Mouse (Mus musculus): ENCODE results near the gene Runx2. TPM values are rescaled to one million over a fixed set of nuclear protein-coding genes. Genes with fewer than 3 reads are reported as not detected.

Gene Runx2
- total RNA-seq, 2 experiments from 2014 or later, result 0.35 to 0.41 TPM

DNA sequence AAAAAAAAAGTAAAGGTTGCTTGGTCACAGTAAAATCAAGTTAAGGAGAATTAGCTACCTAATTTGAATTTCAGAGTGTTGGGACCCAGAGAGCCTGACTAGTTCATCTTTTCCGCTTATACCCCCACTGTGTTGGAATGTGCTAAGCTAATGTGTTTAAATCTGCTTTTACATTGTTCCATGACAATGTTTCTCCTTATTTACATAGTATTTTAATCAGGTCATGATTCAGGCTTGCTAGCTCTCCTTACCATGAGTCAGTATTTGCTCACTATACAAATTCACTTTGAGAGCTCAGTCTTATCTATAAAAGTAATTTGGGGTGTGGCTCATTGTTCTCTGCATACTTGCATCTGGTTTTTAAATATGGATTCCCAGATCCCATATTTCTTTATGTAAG is 47.2 kb downstream of the Runx2 start:
- DNase-seq, result no peak

DNA sequence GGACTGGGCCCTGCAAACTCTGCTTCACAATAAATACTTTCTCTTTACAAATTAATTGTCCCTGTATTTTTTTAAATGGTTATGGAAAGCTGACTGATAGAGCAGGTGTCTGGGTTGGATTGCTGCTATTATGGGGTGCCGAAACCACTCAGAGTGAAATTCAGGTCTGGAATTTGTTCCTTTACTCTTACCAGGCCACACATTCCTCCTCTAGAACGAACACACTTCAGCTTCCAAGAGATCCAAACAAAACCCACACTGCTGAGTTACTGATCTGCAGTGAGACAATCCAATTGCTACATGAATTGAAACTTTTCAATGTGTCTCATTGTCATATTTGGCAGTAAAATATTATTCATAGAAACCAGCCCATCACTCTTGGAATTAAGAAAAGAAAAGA is 47.6 kb downstream of the Runx2 start:
- DNase-seq, result no peak

DNA sequence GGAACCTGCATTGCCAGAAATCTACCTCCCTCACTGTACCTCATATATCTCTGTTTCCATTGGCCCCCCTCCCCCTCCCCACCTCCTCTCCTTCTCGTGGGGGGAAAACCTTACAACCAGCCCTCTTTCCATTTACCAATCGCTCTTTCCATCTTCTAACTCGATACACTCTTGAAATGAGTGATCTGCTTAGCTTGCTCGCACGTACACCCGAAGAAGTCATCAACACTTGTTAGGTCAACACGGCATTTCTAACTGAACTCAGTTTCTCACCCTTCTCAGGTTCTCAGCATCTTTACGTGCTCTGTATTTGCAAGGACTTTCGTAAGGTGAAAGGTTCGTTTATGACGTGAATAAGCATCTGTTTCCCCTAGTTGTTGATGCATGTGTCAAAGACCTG is 48.3 kb downstream of the Runx2 start:
- DNase-seq, result no peak

DNA sequence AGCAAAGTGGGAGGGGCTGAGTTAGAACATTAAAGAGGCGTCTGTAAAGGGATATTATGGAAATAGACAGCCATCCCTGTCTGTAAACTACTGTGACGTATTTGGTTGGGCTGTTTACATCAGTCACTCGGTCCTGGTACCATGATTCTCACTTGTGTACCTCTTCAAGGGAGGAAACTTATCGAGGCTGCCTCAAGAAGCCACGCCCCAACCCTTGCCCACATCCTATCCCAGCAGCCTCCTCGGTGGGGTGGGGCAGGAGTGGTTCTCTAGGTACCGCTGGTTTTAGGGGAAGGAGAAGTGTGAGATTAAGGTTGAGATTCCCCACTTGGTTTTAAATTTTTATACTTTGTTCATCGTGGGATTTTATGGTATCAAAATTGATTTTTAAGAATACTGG is 69.2 kb downstream of the Runx2 start:
- DNase-seq, result no peak

DNA sequence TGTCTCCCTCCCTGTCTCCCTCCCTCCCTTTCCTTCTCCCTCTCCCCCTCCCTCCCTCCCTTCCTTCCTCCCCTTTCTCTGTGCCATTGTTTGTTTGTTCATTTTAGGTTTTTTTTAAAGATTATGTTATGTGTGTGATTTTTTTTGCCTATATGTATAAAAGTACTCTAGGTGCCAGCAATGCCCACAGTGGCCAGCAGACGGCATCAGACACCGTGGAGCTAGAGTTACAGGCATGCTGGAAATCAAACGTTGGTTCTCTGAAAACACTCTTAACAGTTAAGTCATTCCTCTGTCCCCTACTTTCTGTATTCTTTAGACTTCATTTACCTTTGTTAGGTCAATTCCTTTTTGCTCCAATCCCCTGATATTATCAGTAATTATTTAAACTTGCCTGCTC is 70.8 kb downstream of the Runx2 start:
- no peak for DNase-seq

DNA sequence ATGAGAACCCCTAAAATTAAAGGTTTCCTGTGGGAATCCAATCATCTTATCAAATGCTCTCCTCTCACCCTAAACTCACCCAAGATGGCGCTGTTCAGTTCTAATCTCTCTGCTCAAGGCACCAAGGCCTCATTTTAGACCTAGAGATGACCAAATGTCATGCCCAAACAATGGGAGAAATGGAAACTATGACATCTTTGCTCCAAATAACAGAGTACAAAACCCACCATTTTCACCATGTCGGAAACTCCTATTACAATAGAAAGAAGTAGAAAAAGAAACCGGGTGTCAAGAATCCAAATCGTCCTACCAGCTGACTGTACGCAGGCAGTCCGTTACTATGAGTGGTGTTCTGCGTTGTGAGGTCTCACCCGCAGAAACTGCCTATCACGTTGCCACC is 72.4 kb downstream of the Runx2 start:
- no peak for DNase-seq

DNA sequence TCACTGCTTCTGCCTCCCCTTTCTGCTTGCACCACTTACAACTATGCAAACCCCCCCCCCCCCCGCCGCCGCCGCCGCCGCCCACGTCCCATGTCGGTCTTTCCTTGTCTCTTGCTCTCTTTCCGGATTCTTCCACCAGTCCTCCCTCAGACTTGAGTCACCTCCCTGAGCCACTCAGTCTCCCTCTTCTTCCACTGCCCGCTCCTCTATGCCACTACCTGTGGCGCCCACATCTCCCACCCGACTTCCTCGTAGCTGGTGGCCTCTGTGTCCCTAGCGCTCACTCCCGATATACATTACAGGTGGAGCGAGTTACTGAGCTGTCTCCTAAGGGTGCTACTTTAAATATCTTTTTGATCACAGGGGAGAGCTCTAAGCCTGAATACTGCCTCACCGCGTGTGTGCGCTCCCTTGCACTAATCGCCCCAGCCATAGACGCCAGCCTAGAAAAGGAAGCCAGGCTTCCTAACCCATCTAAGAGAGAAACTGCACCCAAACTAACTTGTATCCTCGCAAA is 76.4 kb downstream of the Runx2 start:
- DNase-seq, result peak in 1 of 2 experiments; percentile 15

DNA sequence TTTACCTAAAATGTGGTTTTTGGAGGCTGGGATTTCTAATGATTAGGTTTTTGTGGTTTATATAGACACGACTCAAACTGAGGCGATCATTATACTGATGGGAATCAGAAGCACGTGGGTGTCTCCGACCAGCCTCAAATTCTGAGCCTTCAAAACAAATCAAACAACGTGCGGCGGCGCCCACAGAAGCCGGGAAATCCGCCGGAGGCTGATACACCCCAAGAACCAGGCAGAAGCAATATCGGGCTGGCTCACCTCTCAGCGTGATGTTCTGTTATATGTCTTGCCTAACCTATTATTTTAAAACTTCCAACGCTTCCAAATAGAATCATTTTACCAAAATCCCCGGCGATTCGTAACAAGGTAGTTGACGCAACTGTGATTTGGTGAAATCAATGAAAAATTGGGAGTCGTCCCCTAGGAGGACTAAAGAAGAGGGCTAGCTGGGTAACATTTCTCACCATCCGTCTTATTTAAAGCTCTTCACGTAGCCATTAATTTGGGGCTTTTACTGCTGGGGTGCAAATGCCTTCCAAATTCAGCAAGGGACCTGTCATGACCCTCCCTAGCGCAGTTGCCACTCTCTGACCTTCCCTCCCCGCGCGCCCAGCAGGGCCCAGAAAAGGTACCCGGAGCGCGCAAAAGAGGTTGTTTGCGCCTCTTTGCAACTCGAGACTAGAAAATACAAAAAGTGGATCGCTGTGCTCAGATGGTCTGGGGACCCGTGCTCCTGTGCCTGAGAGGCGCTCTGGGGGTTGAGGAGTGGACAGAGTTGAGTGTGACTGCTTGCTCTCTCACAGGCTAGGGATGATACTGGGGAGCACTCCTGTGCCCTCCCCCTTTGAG is 77.1 kb downstream of the Runx2 start:
- peak in 1 of 2 experiments; percentile 39 for DNase-seq

DNA sequence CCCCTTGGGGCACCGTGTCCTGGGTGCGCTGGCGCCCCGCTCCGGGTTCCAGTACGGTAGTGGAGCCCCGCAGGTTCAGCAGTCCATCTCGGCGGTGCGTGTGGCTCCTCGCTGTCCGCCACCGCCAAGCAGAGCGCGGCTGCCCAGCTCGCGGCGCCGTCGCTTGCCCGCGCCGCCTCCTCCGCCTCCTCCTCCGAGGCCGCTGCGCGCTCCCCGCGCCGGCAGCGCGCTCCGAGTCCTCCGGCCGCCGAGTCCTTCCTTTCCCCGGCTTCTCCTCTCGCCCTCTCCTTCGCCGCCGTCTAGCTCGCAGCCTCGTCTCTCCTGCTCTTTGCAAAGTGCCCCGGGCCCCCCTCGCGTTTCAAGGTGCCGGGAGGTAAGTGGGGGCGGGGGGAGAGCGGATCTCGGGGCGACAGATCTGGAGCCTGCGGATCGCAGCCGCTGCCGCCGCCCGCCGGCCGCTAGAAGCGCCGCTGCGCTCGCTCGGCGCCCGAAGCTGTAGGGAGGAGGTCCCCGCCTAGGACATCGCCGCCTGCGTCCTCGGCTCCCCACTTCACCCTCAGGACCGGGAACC is 78.5 kb downstream of the Runx2 start:
- peak; percentile 78 for DNase-seq

DNA sequence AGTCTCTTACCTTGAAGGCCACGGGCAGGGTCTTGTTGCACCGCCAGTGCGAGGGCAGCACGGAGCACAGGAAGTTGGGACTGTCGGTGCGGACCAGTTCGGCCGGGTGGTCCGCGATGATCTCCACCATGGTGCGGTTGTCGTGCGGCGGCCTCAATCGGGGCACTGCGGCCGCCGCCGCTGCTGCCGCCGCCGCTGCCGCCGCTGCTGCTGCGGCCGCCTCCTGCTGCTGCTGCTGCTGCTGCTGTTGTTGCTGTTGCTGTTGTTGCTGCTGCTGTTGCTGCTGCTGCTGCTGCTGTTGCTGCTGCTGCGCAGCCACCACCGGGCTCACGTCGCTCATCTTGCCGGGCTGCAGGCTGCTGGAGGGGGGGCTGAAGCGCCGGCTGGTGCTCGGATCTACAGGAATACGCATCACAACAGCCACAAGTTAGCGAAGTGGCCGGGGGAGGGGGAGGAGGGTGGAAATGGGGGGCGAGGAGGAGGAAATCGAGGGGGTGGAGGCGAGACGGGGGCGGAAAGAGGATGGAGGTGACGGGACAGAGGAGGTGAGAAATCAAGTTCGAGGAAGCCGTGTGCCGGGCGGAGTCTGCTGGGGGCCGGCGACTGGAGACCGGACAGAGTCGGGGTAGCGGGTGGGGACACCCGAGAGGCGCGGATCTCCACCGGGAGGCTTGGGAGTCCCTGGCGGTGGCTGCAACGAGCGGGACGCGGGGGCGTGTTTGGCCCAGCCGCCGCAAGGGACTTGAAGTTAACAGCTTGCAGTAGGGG is 79.2 kb downstream of the Runx2 start:
- DNase-seq, result peak; percentile 54 to 64

DNA sequence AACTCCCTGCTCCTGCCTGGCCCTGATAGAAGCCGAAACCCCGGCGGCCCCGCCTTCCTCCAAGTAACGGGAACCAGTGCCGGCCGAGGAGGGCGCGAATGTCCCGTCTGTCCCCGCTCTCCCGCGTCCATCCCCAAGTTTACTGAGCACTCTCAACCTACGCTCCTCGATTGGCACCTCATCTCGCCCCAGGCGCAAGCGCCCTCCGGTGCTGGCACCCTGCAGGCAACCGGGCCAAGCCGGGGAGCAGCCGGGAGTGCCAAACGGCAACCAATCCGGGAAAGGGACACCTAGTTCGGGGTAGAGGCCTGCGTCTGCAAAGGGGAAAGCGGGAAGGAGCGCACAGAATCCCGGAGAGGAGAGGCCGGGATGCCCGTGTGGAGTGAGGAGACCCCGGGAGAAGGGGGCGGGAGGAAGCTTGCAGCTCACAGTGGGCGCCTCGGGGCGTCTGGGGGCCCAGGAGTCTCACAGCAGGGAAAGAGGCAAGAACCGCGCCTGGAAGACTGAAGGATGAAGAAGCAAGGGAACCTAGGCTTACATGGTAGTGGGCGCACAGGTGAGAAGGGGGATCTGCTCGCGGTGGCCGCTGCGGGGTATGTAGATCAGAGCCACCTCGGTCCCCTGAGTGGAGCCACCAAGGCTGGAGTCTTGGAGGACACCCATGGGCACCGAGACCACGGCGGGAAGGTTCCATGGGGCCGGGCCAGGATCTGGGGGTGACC is 79.9 kb downstream of the Runx2 start:
- peak; percentile 57 to 70 for DNase-seq

DNA sequence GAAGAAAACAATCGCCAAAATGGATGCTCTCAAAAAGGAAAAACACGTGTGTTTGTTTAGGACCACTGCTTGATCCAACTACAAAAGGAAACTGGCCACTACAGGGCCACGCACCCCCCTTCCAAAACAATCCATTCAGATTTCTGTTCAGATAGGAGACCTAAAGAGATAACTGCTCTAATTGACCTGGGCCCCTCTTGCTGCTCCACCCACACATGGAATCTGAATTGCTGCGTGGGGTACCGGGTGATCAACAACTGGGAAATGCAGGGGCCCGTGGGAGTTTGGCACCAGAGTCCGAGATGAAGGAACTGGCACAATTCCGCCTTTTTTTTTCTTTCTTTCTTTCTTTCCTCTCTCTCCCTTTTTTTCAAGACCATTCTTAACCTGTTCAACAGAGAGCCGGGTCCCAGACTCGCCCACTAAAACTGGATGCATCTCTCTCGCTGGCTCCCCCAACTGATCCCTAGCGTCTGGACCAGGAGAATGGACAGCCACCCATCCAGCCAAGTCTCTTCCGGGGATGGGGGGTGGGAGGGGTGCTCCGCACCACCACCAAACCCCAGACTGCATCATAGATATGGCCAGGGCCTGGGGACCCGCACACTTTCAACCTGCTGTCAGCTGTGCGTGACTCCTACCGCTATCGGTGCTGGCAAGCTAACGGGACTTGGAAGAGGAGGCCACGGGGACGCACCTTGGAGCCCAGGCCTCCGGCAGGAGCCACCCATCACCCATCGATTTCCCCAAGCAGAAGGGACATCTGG is 80.9 kb downstream of the Runx2 start:
- DNase-seq, result peak in 1 of 2 experiments; percentile 22

DNA sequence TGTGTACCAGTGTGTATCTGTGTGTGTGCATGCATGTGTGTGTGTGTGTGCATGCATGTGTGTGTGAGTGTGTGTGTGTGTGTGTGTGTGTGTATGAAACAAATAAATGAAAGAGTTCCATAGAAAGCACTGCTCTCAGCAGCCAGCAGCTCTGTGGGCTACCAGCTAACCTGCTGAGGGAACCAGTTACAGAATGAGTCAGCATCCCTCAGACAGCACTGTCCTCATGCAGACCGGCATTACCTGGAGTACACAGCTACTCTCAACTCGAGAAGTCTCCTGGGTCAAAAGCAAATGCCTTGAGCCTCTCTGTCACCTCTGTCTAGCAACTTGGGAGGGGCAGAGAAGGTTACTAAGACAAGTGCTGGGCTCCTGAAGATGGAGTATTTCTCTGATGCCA is 86.1 kb downstream of the Runx2 start:
- DNase-seq, result no peak

DNA sequence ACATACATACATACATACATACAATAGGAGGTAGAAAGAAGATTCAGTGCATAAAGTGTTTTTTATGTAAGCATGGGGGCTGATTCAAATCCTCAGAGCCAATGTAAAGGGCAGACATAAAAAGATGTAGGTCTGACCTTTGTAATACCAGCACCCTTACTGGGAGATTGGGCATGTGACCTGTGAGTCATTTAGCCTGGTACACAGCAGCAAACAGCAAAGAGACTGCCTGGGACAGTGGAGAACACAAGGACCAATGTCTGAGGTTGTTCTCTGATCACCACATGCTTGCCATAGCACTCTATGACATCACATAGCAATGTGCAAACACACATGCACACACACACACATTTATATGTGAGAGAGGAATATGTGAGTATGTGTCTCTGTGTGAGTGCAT is 86.9 kb downstream of the Runx2 start:
- DNase-seq, result no peak

DNA sequence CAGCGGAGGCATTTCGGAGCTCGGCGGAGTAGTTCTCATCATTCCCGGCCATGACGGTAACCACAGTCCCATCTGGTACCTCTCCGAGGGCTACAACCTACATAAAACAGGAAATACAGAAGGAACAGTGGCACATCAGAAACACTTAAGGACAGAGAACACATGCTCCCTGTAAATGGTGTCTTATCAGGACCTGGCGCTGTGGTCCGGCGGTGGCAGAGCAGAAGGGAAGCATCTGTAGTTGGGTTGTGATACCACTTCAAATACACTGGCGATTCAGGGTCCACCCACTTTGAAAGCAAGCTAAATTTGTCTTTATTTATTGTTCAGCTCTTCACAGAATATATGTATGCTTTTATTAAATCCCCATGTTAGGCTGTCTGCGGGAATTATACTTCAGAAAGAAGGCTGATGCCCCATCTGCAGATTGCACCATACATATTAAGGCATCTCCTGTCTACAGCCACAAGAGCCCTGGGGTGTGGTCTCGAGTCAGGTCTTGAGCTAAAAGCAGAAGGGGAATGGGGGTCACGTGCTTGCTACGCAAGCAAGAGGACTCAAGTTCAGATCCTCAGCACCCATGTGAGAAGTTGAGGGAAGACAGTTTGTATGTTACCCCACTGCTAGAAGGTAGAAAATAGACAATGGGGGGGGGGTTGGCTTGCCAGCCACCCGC is 89.7 kb downstream of the Runx2 start:
- DNase-seq, result no peak

DNA sequence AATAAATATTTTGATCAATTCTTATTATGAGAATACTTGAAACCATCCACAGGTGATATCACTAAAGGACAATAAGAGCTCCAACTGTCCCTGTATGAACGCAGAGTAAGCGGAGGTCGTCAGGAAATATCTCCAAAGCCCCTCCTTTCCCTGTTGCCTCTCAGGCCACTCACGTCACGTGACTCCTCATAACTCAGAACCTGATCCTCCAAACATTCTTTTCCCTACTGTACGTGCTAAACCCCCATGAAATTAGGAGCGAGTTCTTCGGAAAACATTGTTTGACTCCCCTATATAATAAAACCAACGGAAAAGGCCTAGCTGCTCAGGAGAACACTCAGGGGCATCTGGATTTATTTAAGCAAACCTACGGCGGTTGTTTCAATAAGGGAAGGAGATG is 90.3 kb downstream of the Runx2 start:
- no peak for DNase-seq

DNA sequence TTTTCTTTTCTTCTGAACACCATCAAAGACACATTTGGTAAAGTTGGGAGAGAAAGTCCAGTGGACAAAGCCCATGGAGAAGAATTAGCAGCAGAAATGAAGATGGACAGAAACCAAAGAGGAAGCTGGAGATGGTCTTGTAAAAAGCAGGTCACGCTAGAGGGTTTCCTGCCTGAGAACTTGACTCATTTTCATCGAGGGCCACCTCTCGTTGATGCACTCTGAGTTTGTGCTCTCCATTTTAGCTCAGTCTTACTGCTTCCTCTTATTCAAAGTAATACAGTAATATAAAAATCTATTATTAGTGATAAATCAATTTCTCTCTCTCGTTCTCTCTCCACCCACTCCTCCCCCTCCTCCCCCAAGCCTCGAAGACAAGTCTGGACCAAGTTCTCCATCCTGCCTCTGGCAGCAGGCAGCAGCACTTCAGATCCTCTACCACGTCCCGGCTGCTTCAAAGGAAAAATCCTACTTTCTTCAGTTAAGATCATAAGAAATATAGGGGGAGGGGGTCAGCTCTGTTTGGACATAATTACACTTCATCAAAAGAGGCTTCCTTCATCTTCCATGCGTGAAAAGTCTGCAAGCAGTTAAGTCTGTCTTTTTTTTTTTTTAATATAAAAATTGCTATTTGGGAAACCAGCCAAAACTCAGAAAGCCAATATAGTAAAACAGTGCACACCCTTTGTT is 92.3 kb downstream of the Runx2 start:
- DNase-seq, result no peak

DNA sequence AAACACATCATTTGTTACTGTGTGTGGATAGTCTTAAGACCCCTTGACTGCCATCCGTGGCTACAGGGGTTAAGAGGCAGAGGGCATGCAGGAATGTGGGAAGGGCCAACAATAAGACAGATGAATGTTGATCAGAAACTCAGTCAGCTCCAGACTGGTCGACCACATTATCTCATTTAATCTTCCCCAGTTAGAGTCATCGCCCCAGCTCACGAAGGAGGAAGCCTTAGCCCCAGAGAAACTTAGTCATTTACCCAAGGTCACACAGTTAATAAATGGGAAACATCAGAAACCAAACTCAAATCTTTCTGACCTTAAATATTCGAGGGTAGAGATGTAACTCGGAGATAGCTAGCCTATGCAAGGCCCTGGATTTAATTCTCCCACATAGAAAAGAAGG is 96.0 kb downstream of the Runx2 start:
- no peak for DNase-seq

DNA sequence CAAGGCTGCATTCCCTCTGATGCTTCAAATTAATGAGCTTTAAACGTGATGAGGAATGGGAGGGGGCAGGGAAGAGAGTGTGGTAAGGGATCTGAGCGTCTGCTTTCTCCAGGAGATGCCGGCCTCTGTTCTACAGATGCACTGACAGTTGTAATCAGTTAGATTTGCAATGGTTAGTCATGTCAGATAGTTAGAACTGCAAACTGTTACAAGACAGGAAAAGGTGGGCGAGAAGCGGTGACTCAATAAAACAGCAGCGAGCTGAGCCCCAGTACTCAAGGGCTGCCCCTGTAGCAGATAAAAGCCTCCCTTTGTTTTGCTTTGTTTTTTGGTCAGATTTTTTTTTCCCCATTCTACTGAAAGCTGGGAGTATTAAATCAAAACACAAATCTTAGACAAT is 96.6 kb downstream of the Runx2 start:
- DNase-seq, result no peak

DNA sequence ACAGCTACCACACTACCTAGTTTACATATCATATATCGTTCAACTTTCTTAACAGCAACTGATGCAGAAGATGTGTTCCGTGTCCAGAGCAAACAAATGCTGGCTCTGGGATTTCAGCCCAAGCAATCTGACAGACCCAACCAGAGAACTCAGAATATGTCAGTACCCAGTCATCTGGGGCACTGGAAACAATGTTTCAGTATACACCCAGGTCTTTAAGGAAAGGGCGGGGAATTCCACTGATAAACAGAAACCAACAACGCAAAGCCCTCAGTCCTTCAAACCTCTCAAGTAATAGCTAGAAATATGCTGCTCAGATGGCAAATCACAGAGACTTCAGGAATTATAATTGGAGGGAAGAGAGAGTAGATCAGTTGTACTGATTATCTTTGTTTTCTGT is 100.5 kb downstream of the Runx2 start:
- no peak for DNase-seq

All from heart, adult 18-20 months (tissue).